Mouse (Mus musculus) kidney, embryonic 16.5 days (tissue): Measurements from ENCODE around the gene Smc6. TPM values are rescaled to one million over a fixed set of nuclear protein-coding genes. Genes with fewer than 3 reads are reported as not detected.
A peak's percentile ranks its signal among the peaks of the same experiment; 100 is the strongest.

ENCODE experiments used
- ATAC-seq: fragments of 200-750 bp; cut with Nextera tagmentation; 2 replicates; pipeline ENCODE4 v1.8.0; 2017; ENCODE audit warnings: moderate TSS enrichment; ENCODE audit not compliant: low FRiP score, low TSS enrichment
- H3K27ac ChIP-seq: fragments of 300-500 bp; sonication (generic); 2 replicates; pipeline ENCODE4 v1.5.1; 2014; ENCODE audit warnings: low read length
- H3K27me3 ChIP-seq: fragments of 300-500 bp; sonication (generic); 2 replicates; pipeline ENCODE4 v1.6.1; 2014; ENCODE audit warnings: low read length, control low read depth, mixed read lengths; ENCODE audit not compliant: insufficient read depth
- H3K36me3 ChIP-seq: fragments of 300-500 bp; sonication (generic); 2 replicates; pipeline ENCODE4 v1.6.1; 2014; ENCODE audit warnings: low read length, control low read depth, mixed read lengths; ENCODE audit not compliant: insufficient read depth
- H3K4me1 ChIP-seq: fragments of 300-500 bp; sonication (generic); 2 replicates; pipeline ENCODE4 v1.6.1; 2014; ENCODE audit warnings: low read length, control low read depth, mixed read lengths; ENCODE audit not compliant: insufficient read depth
- H3K4me2 ChIP-seq: fragments of 300-500 bp; sonication (generic); replicated peaks from 2 replicates; pipeline ENCODE4 v1.6.1; 2014; ENCODE audit warnings: low read depth, low read length
- H3K4me3 ChIP-seq: fragments of 300-500 bp; sonication (generic); 2 replicates; pipeline ENCODE4 v1.5.1; 2014; ENCODE audit warnings: mild to moderate bottlenecking, low read length
- H3K9ac ChIP-seq: fragments of 300-500 bp; sonication (generic); replicated peaks from 2 replicates; pipeline ENCODE4 v1.6.1; 2014; ENCODE audit warnings: low read length
- H3K9me3 ChIP-seq: fragments of 300-500 bp; sonication (generic); 2 replicates; pipeline ENCODE4 v1.6.1; 2016; ENCODE audit warnings: low read length, control low read depth
- WGBS: fragments of 180-500 bp; shearing (Covaris S2); extraction: QIAGEN DNeasy Blood & Tissue Kit; methylation state at CpG from one replicate; pipeline ENCODE4 v1.1.7; 2014; 5-methylcytosine and 5-hydroxymethylcytosine counted together
- polyA plus RNA-seq: library from polyadenylated mRNA; unstranded; fragments of >200 nt; fragmentation: Nextera tagmentation; extraction: Ambion mirVana; gene quantifications from 2 replicates; pipeline ENCODE4 v1.2.1, GENCODE M21; 2015

The Smc6 gene
- polyA plus RNA-seq, 1 experiment from 2014 or later = 110 TPM

- ATAC-seq = no peak
- no peak overlapping the region for H3K4me3 ChIP-seq
- no peak overlapping the region for H3K9ac ChIP-seq
- H3K9me3 ChIP-seq = no peaks in the 10 kb centered on the region
- H3K4me2 ChIP-seq = no peak overlapping the region
- peaks cover 12% of the 10 kb centered on the region; the same call in 1 of the 2 replicates for H3K4me1 ChIP-seq
- no peaks in the 10 kb centered on the region for H3K36me3 ChIP-seq
- H3K27me3 ChIP-seq = no peaks in the 10 kb centered on the region
- no peak overlapping the region for H3K27ac ChIP-seq
- 78% methylated on average over 2 of the region's 2 CpGs for WGBS
Observed at GRCm38 (mm10) chr12:11230267-11230666, 35.4 kb upstream of the Smc6 start.

GRCm38 (mm10) chr12:11235996-11236395 is 29.7 kb upstream of the Smc6 start:
- no peak for ATAC-seq
- Histone ChIP-seq H3K27me3 (no peaks in the 10 kb centered on the region), H3K4me2 (no peak overlapping the region), H3K4me3 (no peak overlapping the region), H3K36me3 (no peaks in the 10 kb centered on the region), H3K4me1 (no peaks in the 10 kb centered on the region), H3K27ac (no peak overlapping the region), H3K9ac (no peak overlapping the region), H3K9me3 (no peaks in the 10 kb centered on the region)
- WGBS = 78% methylated on average over 2 of the region's 2 CpGs

DNA sequence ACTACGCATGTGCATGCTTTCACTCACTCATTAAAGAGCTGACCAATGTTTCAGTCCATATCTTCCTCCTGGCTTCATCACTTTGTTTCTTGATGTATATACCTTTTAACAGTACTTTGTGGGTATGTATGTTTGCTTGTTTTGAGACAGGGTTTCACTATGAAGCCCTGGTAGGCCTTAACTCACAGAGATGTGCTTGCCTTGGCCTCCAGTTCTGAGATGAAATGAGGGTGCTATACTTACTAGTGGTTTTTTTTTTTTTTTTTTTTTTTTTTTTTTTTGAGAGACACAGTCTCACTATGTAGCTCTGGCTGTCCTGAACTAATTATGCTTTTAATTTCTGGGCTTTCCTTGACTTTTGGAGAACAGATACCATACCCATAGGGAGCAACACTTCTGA is 18.2 kb upstream of the Smc6 start:
- no peak overlapping the region for H3K4me3 ChIP-seq
- no peak for ATAC-seq
- WGBS = 95% methylated on average over 1 of the region's 1 CpGs
- H3K4me1 ChIP-seq = no peaks in the 10 kb centered on the region
- H3K4me2 ChIP-seq = no peak overlapping the region
- H3K9ac ChIP-seq = no peak overlapping the region
- no peaks in the 10 kb centered on the region for H3K9me3 ChIP-seq
- H3K27ac ChIP-seq = no peak overlapping the region
- no peaks in the 10 kb centered on the region for H3K27me3 ChIP-seq
- H3K36me3 ChIP-seq = peaks cover 16% of the 10 kb centered on the region

DNA sequence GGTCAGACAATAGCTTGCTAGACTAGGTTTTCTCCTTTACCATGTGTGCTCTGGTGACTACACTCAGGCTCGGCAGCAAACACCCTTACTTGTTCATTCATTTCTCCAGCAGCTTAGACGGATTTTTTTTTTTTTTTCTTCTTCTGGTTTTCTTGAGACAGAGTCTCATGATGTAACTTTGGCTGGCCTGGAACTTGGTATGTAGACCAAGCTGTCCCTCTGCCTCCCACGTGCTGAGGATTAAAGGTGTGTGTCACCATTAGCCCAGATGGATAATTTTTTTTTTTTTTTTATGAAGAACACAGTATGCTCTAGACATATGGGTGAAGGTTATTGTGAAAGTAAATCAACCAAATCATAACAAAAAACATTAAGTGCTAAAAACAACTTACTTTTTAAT is 15.4 kb upstream of the Smc6 start:
- Histone ChIP-seq H3K27ac (no peak overlapping the region), H3K9me3 (no peaks in the 10 kb centered on the region), H3K9ac (no peak overlapping the region), H3K36me3 (peaks cover 11% of the 10 kb centered on the region), H3K27me3 (no peaks in the 10 kb centered on the region), H3K4me1 (no peaks in the 10 kb centered on the region), H3K4me3 (no peak overlapping the region), H3K4me2 (no peak overlapping the region)
- ATAC-seq = no peak
- 77% methylated on average over 3 of the region's 3 CpGs for WGBS

DNA sequence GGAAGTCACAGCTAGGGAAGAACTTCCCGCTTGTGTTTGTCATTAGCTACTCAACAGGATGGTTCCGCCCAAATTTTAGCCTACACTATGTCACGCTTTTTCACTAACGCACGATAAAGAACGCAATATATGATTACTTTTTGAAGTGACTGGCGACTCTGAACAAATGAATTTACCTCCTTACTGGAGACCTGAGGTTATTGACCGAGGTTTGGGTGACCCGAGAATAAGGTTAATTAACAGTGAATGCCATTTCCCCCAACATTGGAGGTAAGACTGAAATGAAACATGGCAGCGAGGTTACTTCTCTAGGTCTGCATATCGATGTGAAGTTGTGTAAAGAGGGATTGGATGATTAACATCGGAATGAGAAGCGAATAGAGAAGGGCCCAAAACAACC is 791 bp upstream of the Smc6 start:
- ATAC-seq = no peak
- Histone ChIP-seq H3K4me1 (peaks cover 27% of the 10 kb centered on the region), H3K27me3 (no peaks in the 10 kb centered on the region), H3K9ac (peak overlapping the region; percentile 94), H3K4me3 (peak overlapping the region; percentile 76), H3K9me3 (no peaks in the 10 kb centered on the region), H3K27ac (peak overlapping the region; percentile 86; the same call in 1 of the 2 replicates), H3K4me2 (peak overlapping the region; percentile 75), H3K36me3 (no peaks in the 10 kb centered on the region)
- 2% methylated on average over 13 of the region's 13 CpGs for WGBS

DNA sequence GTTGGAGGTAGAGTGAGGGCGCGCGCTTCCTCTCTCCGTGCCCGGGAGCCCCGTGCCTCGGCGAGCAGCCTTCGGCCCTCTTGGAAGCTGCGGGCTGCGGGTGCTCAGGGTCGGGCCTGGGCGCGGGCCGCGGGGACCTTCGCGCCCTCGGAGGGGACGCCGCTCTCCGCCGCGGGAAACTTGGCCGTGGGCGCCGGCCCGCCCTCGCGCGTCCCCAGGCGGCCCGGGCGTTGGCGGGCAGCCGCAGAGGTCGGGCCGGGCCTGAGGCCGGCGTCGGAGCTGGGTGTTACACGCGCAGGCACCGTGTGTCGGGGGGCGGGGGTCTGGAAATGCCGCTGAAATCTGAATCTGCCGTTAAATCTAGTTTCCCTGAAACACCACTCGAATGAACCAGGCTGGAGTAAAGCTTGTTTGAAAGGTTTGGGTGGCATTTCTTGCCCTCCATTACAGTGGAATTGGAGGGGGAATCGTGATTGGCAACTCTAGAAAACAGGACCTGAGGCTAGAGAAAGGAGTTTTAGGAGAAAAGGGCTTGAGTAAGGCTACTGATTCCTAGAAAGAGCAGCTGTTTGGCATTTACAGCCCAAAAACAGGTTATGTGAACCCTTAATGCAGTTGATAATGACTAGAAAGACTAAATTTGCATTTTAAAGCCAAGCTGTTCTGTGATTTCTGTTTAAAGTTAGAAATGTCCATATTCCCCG is 748 bp downstream of the Smc6 start:
- no peaks in the 10 kb centered on the region for H3K36me3 ChIP-seq
- H3K4me1 ChIP-seq = peaks cover 27% of the 10 kb centered on the region
- ATAC-seq = peak; percentile 64
- H3K27me3 ChIP-seq = no peaks in the 10 kb centered on the region
- peak overlapping the region; percentile 94 for H3K9ac ChIP-seq
- peak overlapping the region; percentile 61 for H3K4me2 ChIP-seq
- H3K27ac ChIP-seq = peak overlapping the region; percentile 86
- peak overlapping the region; percentile 76 for H3K4me3 ChIP-seq
- under 1% methylated on average over 50 of the region's 51 CpGs for WGBS
- H3K9me3 ChIP-seq = no peaks in the 10 kb centered on the region

- peak overlapping the region; percentile 86; the same call in 1 of the 2 replicates for H3K27ac ChIP-seq
Observed at GRCm38 (mm10) chr12:11267030-11267429, 1.3 kb downstream of the Smc6 start.

DNA sequence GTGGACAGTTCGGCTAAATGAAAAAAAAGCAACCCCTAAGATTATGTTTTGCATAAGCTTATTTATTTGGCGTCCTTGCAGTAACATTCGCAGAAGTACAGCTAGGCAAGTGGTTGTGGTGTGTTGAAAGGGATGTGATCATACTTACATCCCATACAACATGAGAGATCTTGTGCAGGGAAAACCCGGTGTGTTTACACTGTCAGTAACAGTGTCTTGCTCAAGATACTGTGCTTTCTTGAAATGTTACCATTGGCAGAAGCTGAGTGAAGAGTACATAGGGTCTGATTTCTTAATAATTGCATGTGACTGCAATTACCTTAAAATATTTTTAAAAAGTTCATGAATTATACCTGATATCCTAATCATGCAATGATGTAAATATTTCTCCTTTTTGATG is 6.9 kb downstream of the Smc6 start:
- Histone ChIP-seq H3K36me3 (peaks cover 18% of the 10 kb centered on the region), H3K27me3 (no peaks in the 10 kb centered on the region), H3K4me2 (no peak overlapping the region), H3K27ac (no peak overlapping the region), H3K9ac (no peak overlapping the region), H3K4me1 (peaks cover 13% of the 10 kb centered on the region), H3K9me3 (no peaks in the 10 kb centered on the region), H3K4me3 (no peak overlapping the region)
- 91% methylated on average over 4 of the region's 4 CpGs for WGBS
- no peak for ATAC-seq

More at GRCm38 (mm10) chr12:11267030-11267429, 1.3 kb downstream of the Smc6 start:
- H3K9ac ChIP-seq = peak overlapping the region; percentile 94
- H3K9me3 ChIP-seq = no peaks in the 10 kb centered on the region
- no peaks in the 10 kb centered on the region for H3K36me3 ChIP-seq
- H3K4me3 ChIP-seq = peak overlapping the region; percentile 76
- no peak for ATAC-seq
- peak overlapping the region; percentile 61 for H3K4me2 ChIP-seq
- H3K27me3 ChIP-seq = no peaks in the 10 kb centered on the region
- H3K4me1 ChIP-seq = peaks cover 27% of the 10 kb centered on the region
- under 1% methylated on average over 4 of the region's 4 CpGs for WGBS

GRCm38 (mm10) chr12:11273185-11273584 is 7.5 kb downstream of the Smc6 start:
- Histone ChIP-seq H3K4me1 (peaks cover 9% of the 10 kb centered on the region), H3K27me3 (no peaks in the 10 kb centered on the region), H3K36me3 (peaks cover 22% of the 10 kb centered on the region), H3K9me3 (no peaks in the 10 kb centered on the region), H3K4me2 (no peak overlapping the region), H3K27ac (no peak overlapping the region), H3K9ac (no peak overlapping the region), H3K4me3 (no peak overlapping the region)
- no peak for ATAC-seq
- WGBS = 91% methylated on average over 1 of the region's 1 CpGs

DNA sequence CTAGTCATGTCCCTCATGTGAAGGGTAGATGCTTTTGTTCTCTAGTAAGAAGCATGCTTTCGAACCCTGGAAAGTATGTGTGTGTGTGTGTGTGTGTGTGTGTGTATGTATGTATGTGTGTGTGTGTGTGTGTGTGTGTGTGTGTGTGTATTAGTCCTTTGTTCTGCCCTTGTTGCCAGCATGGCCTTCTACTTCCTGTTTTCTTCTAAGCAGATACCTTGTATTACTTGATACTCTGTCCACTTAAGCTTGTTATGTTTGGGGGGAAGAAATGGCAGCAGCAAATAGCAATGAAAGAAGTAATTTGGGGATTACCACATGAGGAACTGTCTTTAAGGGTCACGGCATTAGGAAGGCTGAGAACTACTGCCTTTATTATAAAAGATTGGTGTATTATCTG is 10.9 kb downstream of the Smc6 start:
- Histone ChIP-seq H3K4me3 (no peak overlapping the region), H3K4me1 (no peaks in the 10 kb centered on the region), H3K9me3 (no peaks in the 10 kb centered on the region), H3K4me2 (no peak overlapping the region), H3K36me3 (peaks cover 45% of the 10 kb centered on the region), H3K9ac (no peak overlapping the region), H3K27ac (no peak overlapping the region), H3K27me3 (no peaks in the 10 kb centered on the region)
- no peak for ATAC-seq
- 97% methylated on average over 2 of the region's 2 CpGs for WGBS
